Mouse (Mus musculus): ENCODE measurements around the gene Hsd17b6. TPM values are rescaled to one million over a fixed set of nuclear protein-coding genes. Genes with fewer than 3 reads are reported as not detected.

The Hsd17b6 gene
- polyA plus RNA-seq, 1 experiment = not detected

GRCm38 (mm10) chr10:127959161-127959679 lies 48.2 kb downstream of the Hsd17b6 start:
- Histone ChIP-seq H3K4me1 (ENCODE audit: control insufficient read depth) (peaks cover 3% of the 10 kb centered on the region), H3K4me3 (replicated peaks) (no peak overlapping the region), H3K36me3 (ENCODE audit: control insufficient read depth) (no peaks in the 10 kb centered on the region), H3K27me3 (ENCODE audit: control insufficient read depth) (no peaks in the 10 kb centered on the region), H3K9me3 (ENCODE audit: control insufficient read depth, low read length) (peaks cover 13% of the 10 kb centered on the region)
- TF ChIP-seq TAL1 (IDR thresholded peaks at IDR 0.05; ENCODE audit: low read length) = no peak
- TF ChIP-seq GATA1 (IDR thresholded peaks at IDR 0.05; ENCODE audit: low read length) = no peak

GRCm38 (mm10) chr10:127956168-127956816 lies 51.1 kb downstream of the Hsd17b6 start:
- TF ChIP-seq GATA1 (IDR thresholded peaks at IDR 0.05; ENCODE audit: low read length) (no peak), TAL1 (IDR thresholded peaks at IDR 0.05; ENCODE audit: low read length) (no peak)
- Histone ChIP-seq H3K4me1 (ENCODE audit: control insufficient read depth) (peaks cover under 1% of the 10 kb centered on the region), H3K27me3 (ENCODE audit: control insufficient read depth) (no peaks in the 10 kb centered on the region), H3K4me3 (replicated peaks) (no peak overlapping the region), H3K9me3 (ENCODE audit: control insufficient read depth, low read length) (peaks cover 7% of the 10 kb centered on the region), H3K36me3 (ENCODE audit: control insufficient read depth) (no peaks in the 10 kb centered on the region)

DNA sequence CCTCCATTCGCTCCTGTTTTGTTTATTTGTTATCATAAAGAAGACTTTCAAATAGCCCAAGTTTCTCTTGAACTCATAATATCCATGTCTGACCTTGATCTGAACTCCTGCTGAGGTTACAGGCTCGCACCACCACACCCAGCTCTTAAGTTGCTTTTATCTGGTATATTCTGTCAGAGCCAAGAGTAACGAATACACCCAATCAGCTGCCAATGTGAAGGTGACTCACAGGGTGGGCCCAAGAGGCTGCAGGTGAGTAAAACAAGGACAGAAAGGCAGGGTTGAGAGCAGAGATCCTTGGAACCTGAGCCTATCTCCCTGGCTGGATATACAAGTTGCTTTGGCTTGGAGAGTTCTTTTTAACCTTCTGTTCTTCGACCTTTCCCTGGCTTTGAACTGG lies 52.4 kb downstream of the Hsd17b6 start:
- no peaks in the 10 kb centered on the region for H3K36me3 ChIP-seq (ENCODE audit: control insufficient read depth)
- H3K27me3 ChIP-seq (ENCODE audit: control insufficient read depth) = no peaks in the 10 kb centered on the region
- no peak for TF ChIP-seq GATA1 (IDR thresholded peaks at IDR 0.05; ENCODE audit: low read length)
- no peak for TF ChIP-seq TAL1 (IDR thresholded peaks at IDR 0.05; ENCODE audit: low read length)
- H3K4me3 ChIP-seq (replicated peaks) = no peak overlapping the region
- 0 out of 2 replicates have a peak, but pooled peaks cover 2% of the 10 kb centered on the region for H3K9me3 ChIP-seq (ENCODE audit: control insufficient read depth, low read length)
- H3K4me1 ChIP-seq (ENCODE audit: control insufficient read depth) = no peaks in the 10 kb centered on the region; the same call in 1 of the 2 replicates

DNA sequence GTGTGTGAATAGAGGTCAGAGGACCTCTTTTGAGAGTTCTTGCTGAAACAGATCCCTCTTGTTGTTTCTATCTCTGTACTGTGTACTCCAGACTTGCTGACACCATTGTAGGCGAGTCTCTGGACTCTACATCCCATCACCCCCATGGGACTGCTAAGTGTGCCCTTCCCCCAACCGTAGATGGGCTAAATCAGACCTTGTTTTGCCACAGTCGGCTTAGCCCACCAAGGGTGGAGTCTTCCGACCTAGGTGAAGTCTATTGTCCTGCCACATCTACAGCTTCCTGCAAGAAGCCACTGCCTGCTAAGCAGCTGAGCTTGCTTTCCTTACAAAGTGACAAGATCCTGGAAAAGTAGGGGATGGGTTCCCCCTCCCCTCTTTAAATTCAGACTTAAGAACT lies 55.6 kb downstream of the Hsd17b6 start:
- Histone ChIP-seq H3K9me3 (ENCODE audit: control insufficient read depth, low read length) (no peaks in the 10 kb centered on the region), H3K36me3 (ENCODE audit: control insufficient read depth) (no peaks in the 10 kb centered on the region), H3K4me3 (replicated peaks) (no peak overlapping the region), H3K27me3 (ENCODE audit: control insufficient read depth) (no peaks in the 10 kb centered on the region), H3K4me1 (ENCODE audit: control insufficient read depth) (no peaks in the 10 kb centered on the region)
- TF ChIP-seq TAL1 (IDR thresholded peaks at IDR 0.05; ENCODE audit: low read length) (no peak), GATA1 (IDR thresholded peaks at IDR 0.05; ENCODE audit: low read length) (no peak)

DNA sequence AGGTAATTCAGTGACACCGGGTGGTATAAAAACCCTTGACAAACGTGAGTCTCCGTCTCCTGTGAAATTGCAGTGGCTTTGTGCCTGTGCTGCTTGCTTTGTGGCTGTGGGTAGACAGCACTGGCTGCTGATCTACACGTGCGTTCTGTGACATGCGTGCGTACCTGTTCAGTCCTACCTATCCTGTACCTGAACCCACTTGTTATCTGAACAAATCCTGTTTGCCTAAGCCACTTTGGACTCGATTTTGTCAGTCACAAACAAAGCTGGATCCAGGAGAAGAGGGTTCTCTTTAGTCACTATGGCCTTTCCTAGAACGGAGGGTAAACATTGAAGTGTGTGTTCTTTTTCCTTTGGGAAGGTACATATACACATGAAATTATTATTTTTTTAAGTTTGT lies 56.0 kb downstream of the Hsd17b6 start:
- no peak for TF ChIP-seq TAL1 (IDR thresholded peaks at IDR 0.05; ENCODE audit: low read length)
- no peak for TF ChIP-seq GATA1 (IDR thresholded peaks at IDR 0.05; ENCODE audit: low read length)
- Histone ChIP-seq H3K4me1 (ENCODE audit: control insufficient read depth) (no peaks in the 10 kb centered on the region), H3K27me3 (ENCODE audit: control insufficient read depth) (no peaks in the 10 kb centered on the region), H3K4me3 (replicated peaks) (no peak overlapping the region), H3K9me3 (ENCODE audit: control insufficient read depth, low read length) (no peaks in the 10 kb centered on the region), H3K36me3 (ENCODE audit: control insufficient read depth) (no peaks in the 10 kb centered on the region)

DNA sequence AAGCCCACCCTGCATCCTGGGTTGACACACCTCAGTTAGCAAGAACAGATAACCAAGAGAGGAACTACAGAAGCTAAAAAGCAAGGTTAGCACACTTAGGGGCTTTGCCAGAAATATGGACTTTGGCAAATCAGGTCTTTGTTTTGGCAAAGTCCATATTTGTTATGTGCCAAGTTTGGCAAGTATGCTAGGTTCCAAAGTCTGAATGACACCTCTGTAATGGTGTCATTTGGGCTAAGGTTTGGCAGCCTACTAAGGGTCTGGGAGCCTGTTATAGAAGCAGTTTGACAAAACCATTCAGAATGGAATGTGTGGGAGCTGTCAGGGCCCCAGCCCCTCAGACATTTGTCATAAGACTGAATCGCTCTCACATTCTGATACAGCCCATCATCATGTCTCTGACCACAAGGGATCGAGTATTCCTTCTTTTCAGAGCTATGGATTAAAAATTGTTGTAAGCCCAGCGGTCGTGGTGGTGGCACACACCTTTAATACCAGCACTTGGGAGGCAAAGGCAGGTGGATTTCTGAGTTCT lies 57.7 kb downstream of the Hsd17b6 start:
- Histone ChIP-seq H3K4me1 (ENCODE audit: control insufficient read depth) (no peaks in the 10 kb centered on the region), H3K4me3 (replicated peaks) (no peak overlapping the region), H3K36me3 (ENCODE audit: control insufficient read depth) (no peaks in the 10 kb centered on the region), H3K27me3 (ENCODE audit: control insufficient read depth) (no peaks in the 10 kb centered on the region), H3K9me3 (ENCODE audit: control insufficient read depth, low read length) (no peaks in the 10 kb centered on the region)
- TF ChIP-seq TAL1 (IDR thresholded peaks at IDR 0.05; ENCODE audit: low read length) = no peak
- TF ChIP-seq GATA1 (IDR thresholded peaks at IDR 0.05; ENCODE audit: low read length) = no peak

DNA sequence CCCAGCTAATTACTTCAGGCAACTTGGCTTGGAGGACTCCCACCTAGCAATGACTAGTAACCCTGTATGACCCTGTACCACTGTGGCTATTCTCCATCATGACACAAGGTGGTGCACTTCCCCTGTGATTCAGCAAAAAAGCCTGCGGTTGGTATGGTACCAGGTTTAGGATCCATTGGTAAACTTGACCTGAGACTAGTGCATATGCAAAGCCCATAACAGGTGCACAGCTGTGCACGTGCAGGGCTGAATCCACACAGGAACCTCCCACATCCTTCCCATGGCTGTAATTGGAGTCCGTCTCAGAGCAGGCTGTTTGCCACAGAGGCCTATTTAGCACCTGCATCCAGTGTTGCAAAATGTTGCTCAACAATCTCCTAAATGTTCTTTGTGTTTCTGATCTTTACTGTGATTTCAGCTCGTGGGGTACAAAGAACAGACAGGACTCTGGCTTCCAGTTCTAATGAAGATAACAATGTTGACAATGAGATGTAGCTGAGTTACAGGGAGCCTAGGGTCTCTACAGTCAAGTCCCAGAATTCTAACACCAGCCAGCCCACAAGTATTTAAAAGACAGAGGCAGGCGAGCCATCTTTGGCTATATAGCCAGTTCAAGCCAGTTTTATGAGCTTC lies 61.9 kb downstream of the Hsd17b6 start:
- no peaks in the 10 kb centered on the region for H3K4me1 ChIP-seq (ENCODE audit: control insufficient read depth)
- no peaks in the 10 kb centered on the region for H3K36me3 ChIP-seq (ENCODE audit: control insufficient read depth)
- TF ChIP-seq TAL1 (IDR thresholded peaks at IDR 0.05; ENCODE audit: low read length) (no peak), GATA1 (IDR thresholded peaks at IDR 0.05; ENCODE audit: low read length) (no peak)
- H3K27me3 ChIP-seq (ENCODE audit: control insufficient read depth) = no peaks in the 10 kb centered on the region
- no peak overlapping the region for H3K4me3 ChIP-seq (replicated peaks)
- no peaks in the 10 kb centered on the region for H3K9me3 ChIP-seq (ENCODE audit: control insufficient read depth, low read length)

Other genes starting within 250 kb of the Hsd17b6 start
- not detected in 2 replicates for gene Rdh1, start 247.9 kb downstream of the Hsd17b6 start, polyA plus RNA-seq (2012)
- not detected in 2 replicates for gene Rdh16f1, start 247.8 kb downstream of the Hsd17b6 start, polyA plus RNA-seq (2012)
- not detected in 2 replicates for gene Rdh9, start 231.2 kb downstream of the Hsd17b6 start, polyA plus RNA-seq (2012)
- not detected in 2 replicates for gene Rdh16, start 206.5 kb downstream of the Hsd17b6 start, polyA plus RNA-seq (2012)
- not detected in 2 replicates for gene Rdh19, start 157.7 kb downstream of the Hsd17b6 start, polyA plus RNA-seq (2012)
- gene Rdh16f2, start 141.1 kb downstream of the Hsd17b6 start, polyA plus RNA-seq (2012) = not detected in 2 replicates
- gene Rdh7, start 118.8 kb downstream of the Hsd17b6 start, polyA plus RNA-seq (2012) = not detected in 2 replicates
- gene Sdr9c7, start 109.1 kb downstream of the Hsd17b6 start, polyA plus RNA-seq (2012) = not detected in 2 replicates
- gene Prim1, start 7.6 kb upstream of the Hsd17b6 start, polyA plus RNA-seq (2012) = 1.3 TPM in 2 replicates
- 10.5 and 11.0 TPM in 2 replicates for gene Naca, start 28.0 kb upstream of the Hsd17b6 start, polyA plus RNA-seq (2012)
- gene Ptges3, start 51.3 kb upstream of the Hsd17b6 start, polyA plus RNA-seq (2012) = 8.6 and 11.8 TPM in 2 replicates
- gene Atp5b, start 75.7 kb upstream of the Hsd17b6 start, polyA plus RNA-seq (2012) = 152 and 224 TPM in 2 replicates
- gene Baz2a, start 84.0 kb upstream of the Hsd17b6 start, polyA plus RNA-seq (2012) = 3.2 and 3.6 TPM in 2 replicates
- 0.72 and 0.93 TPM in 2 replicates for gene Rbms2, start 172.7 kb upstream of the Hsd17b6 start, polyA plus RNA-seq (2012)
- gene Gls2, start 186.8 kb upstream of the Hsd17b6 start, polyA plus RNA-seq (2012) = not detected in 2 replicates
- gene Spryd4, start 204.2 kb upstream of the Hsd17b6 start, polyA plus RNA-seq (2012) = 0.10 and 0.18 TPM in 2 replicates
- gene Mip, start 218.2 kb upstream of the Hsd17b6 start, polyA plus RNA-seq (2012) = 0.03 TPM in 1 of 2 replicates, not detected in the other
- 2.7 and 3.0 TPM in 2 replicates for gene Timeless, start 224.5 kb upstream of the Hsd17b6 start, polyA plus RNA-seq (2012)
- 0.02 and 0.04 TPM in 2 replicates for gene Apon, start 246.5 kb upstream of the Hsd17b6 start, polyA plus RNA-seq (2012)

All from erythroblast, embryonic 14.5 days (primary cell).